Mouse (Mus musculus): ENCODE results near the gene Nbl1.

DNA sequence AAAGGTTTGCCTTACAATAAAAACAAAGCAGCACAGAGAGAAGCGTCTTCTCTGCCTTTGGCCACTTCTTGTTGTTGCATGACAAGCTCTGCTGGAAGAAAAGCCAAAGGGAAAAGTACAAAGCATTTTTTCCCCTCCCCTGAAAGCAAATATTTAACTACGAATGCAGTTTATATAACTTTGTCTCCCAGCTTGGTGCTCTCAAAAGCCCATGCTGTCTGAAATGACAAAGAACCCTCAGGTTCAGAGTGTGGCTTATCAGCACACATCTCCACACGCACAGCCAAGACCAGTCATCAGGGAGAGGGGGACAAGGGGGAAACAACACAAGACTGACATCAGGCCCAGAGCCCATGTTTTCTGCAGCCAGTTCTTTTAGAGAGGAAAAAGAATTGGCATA lies 18.6 kb upstream of the Nbl1 start:
- no peak for TF ChIP-seq TCF12 (IDR thresholded peaks at IDR 0.05; ENCODE audit: low read depth, low read length)
- TF ChIP-seq CTCF (IDR thresholded peaks at IDR 0.05 in 2 of 3, conservative IDR thresholded peaks at IDR 0.05 in 1 of 3; ENCODE audit: control insufficient read depth in 1 of 3, insufficient read depth in 1 of 3, low read depth in 2 of 3, low read length in 3 of 3, poor library complexity in 1 of 3, severe bottlenecking in 1 of 3) = no peak
- TF ChIP-seq EP300 (IDR thresholded peaks at IDR 0.05; ENCODE audit: low read depth in 1 of 2, low read length in 2 of 2) = no peak
- TF ChIP-seq USF2 (IDR thresholded peaks at IDR 0.05; ENCODE audit: borderline replicate concordance in 1 of 2, insufficient read depth in 1 of 2, low read depth in 1 of 2, low read length in 2 of 2) = no peak
- no peak for TF ChIP-seq POLR2A (IDR thresholded peaks at IDR 0.05; ENCODE audit: control insufficient read depth in 1 of 2, insufficient read depth in 1 of 2, low read depth in 1 of 2, low read length in 2 of 2, poor library complexity in 1 of 2)
- TF ChIP-seq SIN3A (IDR thresholded peaks at IDR 0.05; ENCODE audit: low read length) = no peak
- TF ChIP-seq ZNF384 (IDR thresholded peaks at IDR 0.05; ENCODE audit: low read depth, low read length) = no peak
- no peak for TF ChIP-seq RCOR1 (IDR thresholded peaks at IDR 0.05; ENCODE audit: low read depth, low read length)
- TF ChIP-seq E2F4 (IDR thresholded peaks at IDR 0.05; ENCODE audit: borderline replicate concordance, low read depth, low read length) = no peak

Measured in MEL (cell line).